Mouse (Mus musculus) bone marrow macrophage, adult 2 months (primary cell): Measurements from ENCODE around the gene Cyfip2.
A peak's percentile ranks its signal among the peaks of the same experiment; 100 is the strongest.

Source experiments
- CTCF ChIP-seq: IDR thresholded peaks from 2 replicates; pipeline ENCODE4 v1.5.1; 2012; ENCODE audit warnings: low read depth, mild to moderate bottlenecking, low read length, moderate library complexity
- POLR2A ChIP-seq: IDR thresholded peaks from 2 replicates; pipeline ENCODE4 v1.6.1; 2012; ENCODE audit warnings: mild to moderate bottlenecking, low read depth, low read length, borderline replicate concordance

DNA sequence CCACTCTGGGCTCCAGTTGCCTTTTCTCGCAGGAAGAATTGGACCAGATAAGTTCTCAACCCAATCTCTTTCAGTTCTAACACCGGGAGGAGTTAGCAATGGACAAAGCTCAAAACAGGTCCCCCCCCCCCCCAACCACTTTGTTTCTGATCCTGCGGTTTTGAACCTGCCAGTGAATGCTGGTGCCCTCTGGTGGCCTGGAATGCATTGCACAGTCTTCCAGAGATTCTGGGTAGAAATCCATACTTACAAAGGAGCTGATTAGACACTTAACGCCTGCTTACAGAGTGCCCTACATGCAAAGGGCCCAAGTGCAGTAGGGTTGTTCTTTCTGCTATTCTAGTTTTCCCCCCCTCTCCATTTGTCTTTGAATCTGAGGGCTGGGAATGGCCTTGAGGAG, 54.5 kb downstream of the Cyfip2 start:
- peak; percentile 40; the same call in 1 of the 2 replicates for TF ChIP-seq CTCF
- TF ChIP-seq POLR2A, result no peak
